Mouse (Mus musculus) gastrocnemius, postnatal 36 days (tissue): ENCODE measurements around the gene Vmn2r85. TPM values are rescaled to one million over a fixed set of nuclear protein-coding genes. Genes with fewer than 3 reads are reported as not detected.

Experiments used
- total RNA-seq, 2 experiments: library from RNA; stranded (reverse); gene quantifications; 2 replicates each; pipeline ENCODE4 v1.2.3; 2021

Vmn2r85 gene
- total RNA-seq, 2 experiments from 2014 or later: not detected

Other genes starting within 250 kb of the Vmn2r85 start
- gene Olfr826, start 245.5 kb downstream of the Vmn2r85 start, total RNA-seq: not detected
- gene Olfr827, start 215.3 kb downstream of the Vmn2r85 start, total RNA-seq: not detected
- not detected for gene Neurod4, start 149.5 kb downstream of the Vmn2r85 start, total RNA-seq
- gene Tespa1, start 106.8 kb downstream of the Vmn2r85 start, total RNA-seq: under 1 TPM; 0.47 to 0.97 TPM
- gene Vmn2r84, start 35.4 kb downstream of the Vmn2r85 start, total RNA-seq: not detected
- gene Vmn2r86, start 26.3 kb upstream of the Vmn2r85 start, total RNA-seq: not detected
- not detected for gene Vmn2r87, start 67.7 kb upstream of the Vmn2r85 start, total RNA-seq